Mouse (Mus musculus) midbrain, embryonic 13.5 days (tissue): ENCODE measurements around the gene Arid5b. TPM values are rescaled to one million over a fixed set of nuclear protein-coding genes. Genes with fewer than 3 reads are reported as not detected.
A peak's percentile ranks its signal among the peaks of the same experiment; 100 is the strongest.

ENCODE experiments used
- ATAC-seq: fragments of 200-750 bp; cut with Nextera tagmentation; 2 replicates; pipeline ENCODE4 v1.8.0; 2017; ENCODE audit warnings: mild to moderate bottlenecking, moderate TSS enrichment, moderate library complexity
- H3K27ac ChIP-seq: fragments of 300-500 bp; sonication (generic); 2 replicates; pipeline ENCODE4 v1.5.1; 2015; ENCODE audit warnings: inconsistent platforms, mild to moderate bottlenecking, moderate library complexity
- H3K27me3 ChIP-seq: fragments of 300-500 bp; sonication (generic); 2 replicates; pipeline ENCODE4 v1.6.1; 2015; ENCODE audit warnings: mild to moderate bottlenecking, inconsistent platforms
- H3K36me3 ChIP-seq: fragments of 300-500 bp; sonication (generic); 2 replicates; pipeline ENCODE4 v1.6.1; 2015; ENCODE audit warnings: mild to moderate bottlenecking, inconsistent platforms
- H3K4me1 ChIP-seq: fragments of 300-500 bp; sonication (generic); replicated peaks from 2 replicates; pipeline ENCODE4 v1.6.1; 2015; ENCODE audit warnings: inconsistent platforms
- H3K4me2 ChIP-seq: fragments of 300-500 bp; sonication (generic); replicated peaks from 2 replicates; pipeline ENCODE4 v1.6.1; 2015; ENCODE audit warnings: moderate library complexity, mild to moderate bottlenecking, inconsistent platforms
- H3K4me3 ChIP-seq: fragments of 300-500 bp; sonication (generic); replicated peaks from 2 replicates; pipeline ENCODE4 v1.5.1; 2015; ENCODE audit warnings: mild to moderate bottlenecking, inconsistent platforms
- H3K9ac ChIP-seq: fragments of 300-500 bp; sonication (generic); replicated peaks from 2 replicates; pipeline ENCODE4 v1.6.1; 2015; ENCODE audit warnings: mild to moderate bottlenecking, inconsistent platforms
- H3K9me3 ChIP-seq: fragments of 300-500 bp; sonication (generic); 2 replicates; pipeline ENCODE4 v1.6.1; 2016; ENCODE audit warnings: mild to moderate bottlenecking, inconsistent platforms
- WGBS: fragments of 180-500 bp; shearing (Covaris S2); methylation state at CpG from one replicate; pipeline ENCODE4 v1.1.7; 2015; 5-methylcytosine and 5-hydroxymethylcytosine counted together
- polyA plus RNA-seq: library from polyadenylated mRNA; unstranded; fragments of >200 nt; fragmentation: Nextera tagmentation; extraction: Ambion mirVana; gene quantifications from 2 replicates; pipeline ENCODE4 v1.2.1, GENCODE M21; 2015

Arid5b gene
- polyA plus RNA-seq, 1 experiment from 2014 or later = 20.5 TPM

GRCm38 (mm10) chr10:68126551-68126950, 152.0 kb downstream of the Arid5b start:
- 84% methylated on average over 2 of the region's 2 CpGs for WGBS
- H3K4me3 ChIP-seq = no peak overlapping the region
- no peak for ATAC-seq
- no peak overlapping the region for H3K9ac ChIP-seq
- H3K27ac ChIP-seq = no peak overlapping the region
- H3K27me3 ChIP-seq = no peaks in the 10 kb centered on the region
- H3K4me1 ChIP-seq = peaks cover 20% of the 10 kb centered on the region
- H3K4me2 ChIP-seq = no peak overlapping the region
- peaks cover 4% of the 10 kb centered on the region for H3K36me3 ChIP-seq
- no peaks in the 10 kb centered on the region for H3K9me3 ChIP-seq

GRCm38 (mm10) chr10:68125919-68126550, 152.5 kb downstream of the Arid5b start:
- Histone ChIP-seq H3K9me3 (no peaks in the 10 kb centered on the region), H3K27me3 (no peaks in the 10 kb centered on the region), H3K27ac (no peak overlapping the region; the same call in 1 of the 2 replicates), H3K9ac (no peak overlapping the region), H3K36me3 (peaks cover 4% of the 10 kb centered on the region), H3K4me1 (peaks cover 20% of the 10 kb centered on the region), H3K4me3 (no peak overlapping the region), H3K4me2 (peak overlapping the region; percentile 19; the same call in 1 of the 2 replicates)
- ATAC-seq = peak; percentile 76
- 40% methylated on average over 8 of the region's 8 CpGs for WGBS

GRCm38 (mm10) chr10:68124985-68125384, 153.6 kb downstream of the Arid5b start:
- no peak overlapping the region for H3K4me2 ChIP-seq
- WGBS = 85% methylated on average over 2 of the region's 2 CpGs
- H3K27ac ChIP-seq = no peak overlapping the region
- H3K4me3 ChIP-seq = no peak overlapping the region
- peaks cover 19% of the 10 kb centered on the region for H3K4me1 ChIP-seq
- peaks cover 4% of the 10 kb centered on the region; the same call in 1 of the 2 replicates for H3K36me3 ChIP-seq
- no peak for ATAC-seq
- H3K27me3 ChIP-seq = no peaks in the 10 kb centered on the region
- no peaks in the 10 kb centered on the region for H3K9me3 ChIP-seq
- no peak overlapping the region for H3K9ac ChIP-seq

- H3K4me2 ChIP-seq = no peak overlapping the region
- H3K27me3 ChIP-seq = no peaks in the 10 kb centered on the region
- 90% methylated on average over 4 of the region's 4 CpGs for WGBS
- ATAC-seq = no peak
- no peak overlapping the region for H3K9ac ChIP-seq
- no peaks in the 10 kb centered on the region for H3K9me3 ChIP-seq
- peaks cover 4% of the 10 kb centered on the region; the same call in 1 of the 2 replicates for H3K36me3 ChIP-seq
- H3K27ac ChIP-seq = no peak overlapping the region
- no peak overlapping the region for H3K4me3 ChIP-seq
- H3K4me1 ChIP-seq = peaks cover 12% of the 10 kb centered on the region
Measured at GRCm38 (mm10) chr10:68123446-68123845, 155.1 kb downstream of the Arid5b start.

- no peak overlapping the region for H3K4me2 ChIP-seq
- H3K9ac ChIP-seq = no peak overlapping the region
- peaks cover 12% of the 10 kb centered on the region for H3K4me1 ChIP-seq
- peaks cover 4% of the 10 kb centered on the region; the same call in 1 of the 2 replicates for H3K36me3 ChIP-seq
- no peak overlapping the region for H3K4me3 ChIP-seq
- no peak for ATAC-seq
- whole genome bisulfite sequencing = 91% methylated on average over 4 of the region's 4 CpGs
- no peaks in the 10 kb centered on the region for H3K27me3 ChIP-seq
- no peaks in the 10 kb centered on the region for H3K9me3 ChIP-seq
- H3K27ac ChIP-seq = no peak overlapping the region
Measured at GRCm38 (mm10) chr10:68121960-68122359, 156.6 kb downstream of the Arid5b start.

GRCm38 (mm10) chr10:68121251-68121650, 157.3 kb downstream of the Arid5b start:
- Histone ChIP-seq H3K9ac (no peak overlapping the region), H3K4me2 (no peak overlapping the region), H3K4me3 (no peak overlapping the region), H3K9me3 (no peaks in the 10 kb centered on the region), H3K36me3 (peaks cover 4% of the 10 kb centered on the region; the same call in 1 of the 2 replicates), H3K27me3 (no peaks in the 10 kb centered on the region), H3K4me1 (peaks cover 9% of the 10 kb centered on the region), H3K27ac (no peak overlapping the region)
- WGBS = 79% methylated on average over 2 of the region's 2 CpGs
- no peak for ATAC-seq

GRCm38 (mm10) chr10:68120011-68120410, 158.5 kb downstream of the Arid5b start:
- no peak for ATAC-seq
- no peak overlapping the region for H3K4me3 ChIP-seq
- 91% methylated on average over 4 of the region's 4 CpGs for WGBS

GRCm38 (mm10) chr10:68119285-68119684, 159.3 kb downstream of the Arid5b start:
- 82% methylated on average over 6 of the region's 6 CpGs for WGBS
- no peak overlapping the region for H3K27ac ChIP-seq
- H3K36me3 ChIP-seq = peaks cover 4% of the 10 kb centered on the region; the same call in 1 of the 2 replicates
- H3K4me3 ChIP-seq = no peak overlapping the region
- H3K27me3 ChIP-seq = no peaks in the 10 kb centered on the region
- no peaks in the 10 kb centered on the region for H3K9me3 ChIP-seq
- H3K4me1 ChIP-seq = no peaks in the 10 kb centered on the region
- H3K4me2 ChIP-seq = no peak overlapping the region
- no peak overlapping the region for H3K9ac ChIP-seq
- no peak for ATAC-seq

More at GRCm38 (mm10) chr10:68120011-68120410, 158.5 kb downstream of the Arid5b start:
- Histone ChIP-seq H3K27me3 (no peaks in the 10 kb centered on the region), H3K4me1 (no peaks in the 10 kb centered on the region), H3K9ac (no peak overlapping the region), H3K4me2 (no peak overlapping the region), H3K27ac (no peak overlapping the region), H3K36me3 (peaks cover 4% of the 10 kb centered on the region; the same call in 1 of the 2 replicates), H3K9me3 (no peaks in the 10 kb centered on the region)

- H3K36me3 ChIP-seq = no peaks in the 10 kb centered on the region; the same call in 1 of the 2 replicates
- 92% methylated on average over 3 of the region's 3 CpGs for WGBS
- no peak overlapping the region for H3K4me3 ChIP-seq
- H3K27ac ChIP-seq = no peak overlapping the region
- ATAC-seq = no peak
- H3K9me3 ChIP-seq = no peaks in the 10 kb centered on the region
- H3K4me2 ChIP-seq = no peak overlapping the region
- no peaks in the 10 kb centered on the region for H3K27me3 ChIP-seq
- H3K9ac ChIP-seq = no peak overlapping the region
- peaks cover 8% of the 10 kb centered on the region; the same call in 1 of the 2 replicates for H3K4me1 ChIP-seq
Measured at GRCm38 (mm10) chr10:68114955-68115354, 163.6 kb downstream of the Arid5b start.

- Histone ChIP-seq H3K27me3 (no peaks in the 10 kb centered on the region), H3K9me3 (no peaks in the 10 kb centered on the region), H3K27ac (peak overlapping the region; percentile 35; the same call in 1 of the 2 replicates), H3K36me3 (no peaks in the 10 kb centered on the region; the same call in 1 of the 2 replicates), H3K4me3 (no peak overlapping the region), H3K9ac (no peak overlapping the region), H3K4me1 (peaks cover 8% of the 10 kb centered on the region; the same call in 1 of the 2 replicates), H3K4me2 (no peak overlapping the region)
- 93% methylated on average over 5 of the region's 5 CpGs for WGBS
- no peak for ATAC-seq
Measured at GRCm38 (mm10) chr10:68113645-68114044, 164.9 kb downstream of the Arid5b start.

GRCm38 (mm10) chr10:68112983-68113382, 165.6 kb downstream of the Arid5b start:
- WGBS = 69% methylated on average over 8 of the region's 8 CpGs
- Histone ChIP-seq H3K4me2 (no peak overlapping the region), H3K9ac (no peak overlapping the region), H3K27me3 (no peaks in the 10 kb centered on the region), H3K4me1 (peaks cover 8% of the 10 kb centered on the region; the same call in 1 of the 2 replicates), H3K27ac (peak overlapping the region; percentile 48), H3K4me3 (no peak overlapping the region), H3K36me3 (no peaks in the 10 kb centered on the region; the same call in 1 of the 2 replicates), H3K9me3 (no peaks in the 10 kb centered on the region)
- no peak for ATAC-seq

- H3K36me3 ChIP-seq = no peaks in the 10 kb centered on the region
- ATAC-seq = no peak
- no peak overlapping the region for H3K4me2 ChIP-seq
- no peak overlapping the region for H3K4me3 ChIP-seq
- no peak overlapping the region for H3K9ac ChIP-seq
- H3K27me3 ChIP-seq = no peaks in the 10 kb centered on the region
- no peak overlapping the region for H3K27ac ChIP-seq
- WGBS = 73% methylated on average over 5 of the region's 5 CpGs
- no peaks in the 10 kb centered on the region for H3K9me3 ChIP-seq
- peaks cover 31% of the 10 kb centered on the region for H3K4me1 ChIP-seq
Measured at GRCm38 (mm10) chr10:68110607-68111006, 167.9 kb downstream of the Arid5b start.
